Mouse (Mus musculus) kidney, postnatal 36 days (tissue): ENCODE measurements around the gene Gm21317.
"Not testable (repeated sequence)": the region's sequence is repeated elsewhere in the genome, so short reads cannot be mapped to it uniquely, and the experiment has no call there.

ENCODE experiments used
- DNase-seq, 2 experiments: peaks; one replicate each; pipeline ENCODE4 v3.0.0; 2021 to 2022; ENCODE audit warnings: mixed read lengths in 2 of 2

Gene Gm21317

GRCm38 (mm10) chrY:82224927-82225326 is at the start of gene Gm21317:
Gene Gm21317 (plus strand): TSS chrY:82225227.
- not testable (repeated sequence) for DNase-seq
